Mouse (Mus musculus) stomach, embryonic 15.5 days (tissue): ENCODE data around the gene Olfr710. TPM values are rescaled to one million over a fixed set of nuclear protein-coding genes. Genes with fewer than 3 reads are reported as not detected.
"Not testable (repeated sequence)": the region's sequence is repeated elsewhere in the genome, so short reads cannot be mapped to it uniquely, and the experiment has no call there.

Experiments used
- ATAC-seq: fragments of 200-750 bp; cut with Nextera tagmentation; 2 replicates; pipeline ENCODE4 v1.8.0; 2017; ENCODE audit warnings: low read depth, moderate number of reproducible peaks, moderate TSS enrichment; ENCODE audit not compliant: insufficient read depth, low FRiP score
- H3K27ac ChIP-seq: fragments of 300-500 bp; sonication (generic); 2 replicates; pipeline ENCODE4 v1.5.1; 2015; ENCODE audit warnings: mild to moderate bottlenecking, inconsistent platforms
- H3K27me3 ChIP-seq: fragments of 300-500 bp; sonication (generic); replicated peaks from 2 replicates; pipeline ENCODE4 v1.6.1; 2015; ENCODE audit warnings: inconsistent platforms
- H3K36me3 ChIP-seq: fragments of 300-500 bp; sonication (generic); 2 replicates; pipeline ENCODE4 v1.6.1; 2015; ENCODE audit warnings: inconsistent platforms
- H3K4me1 ChIP-seq: fragments of 300-500 bp; sonication (generic); 2 replicates; pipeline ENCODE4 v1.6.1; 2015; ENCODE audit warnings: inconsistent platforms
- H3K4me2 ChIP-seq: fragments of 300-500 bp; sonication (generic); 2 replicates; pipeline ENCODE4 v1.6.1; 2015; ENCODE audit warnings: mild to moderate bottlenecking, inconsistent platforms
- H3K4me3 ChIP-seq: fragments of 300-500 bp; sonication (generic); replicated peaks from 2 replicates; pipeline ENCODE4 v1.5.1; 2015; ENCODE audit warnings: inconsistent platforms
- H3K9ac ChIP-seq: fragments of 300-500 bp; sonication (generic); 2 replicates; pipeline ENCODE4 v1.6.1; 2015; ENCODE audit warnings: inconsistent platforms
- H3K9me3 ChIP-seq: fragments of 300-500 bp; sonication (generic); 2 replicates; pipeline ENCODE4 v1.6.1; 2016; ENCODE audit warnings: inconsistent platforms
- WGBS: fragments of 180-500 bp; shearing (Covaris S2); methylation state at CpG from one replicate; pipeline ENCODE4 v1.1.7; 2015; 5-methylcytosine and 5-hydroxymethylcytosine counted together
- polyA plus RNA-seq: library from polyadenylated mRNA; unstranded; fragments of >200 nt; fragmentation: Nextera tagmentation; extraction: Ambion mirVana; gene quantifications from 2 replicates; pipeline ENCODE4 v1.2.1, GENCODE M21; 2015

Olfr710 gene
- polyA plus RNA-seq = not detected in 2 replicates

DNA sequence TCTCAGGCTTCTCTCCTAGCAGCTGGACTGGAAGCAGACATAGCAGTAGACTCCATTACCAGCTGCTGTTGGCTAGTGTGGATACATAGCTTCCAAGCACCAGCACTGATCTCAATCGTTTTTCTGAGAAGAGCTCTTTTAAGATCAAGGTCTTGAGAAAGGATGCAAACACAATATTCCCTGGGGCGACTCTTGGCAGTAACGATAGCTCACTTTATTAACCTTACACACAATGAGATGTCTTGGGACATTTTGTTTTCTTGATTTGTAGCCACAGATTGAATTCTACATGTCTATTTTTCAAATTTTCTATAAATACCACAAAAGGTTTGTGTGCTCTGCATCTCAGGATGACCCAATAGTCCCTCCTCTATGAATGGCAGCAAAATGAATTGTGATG is at the start of gene Olfr710:
Gene Olfr710, minus strand, starts transcription at position 101 of the 400 bp plus-strand sequence.
- Histone ChIP-seq H3K4me1 (no peaks in the 10 kb centered on the region), H3K36me3 (no peaks in the 10 kb centered on the region), H3K9me3 (no peaks in the 10 kb centered on the region), H3K4me3 (no peak within 1 kb of the TSS), H3K4me2 (no peak within 1 kb of the TSS), H3K9ac (no peak within 1 kb of the TSS), H3K27me3 (no peaks in the 10 kb centered on the region), H3K27ac (no peak within 1 kb of the TSS)
- ATAC-seq = no peak
- 74% methylated on average over 3 of the region's 3 CpGs for WGBS

DNA sequence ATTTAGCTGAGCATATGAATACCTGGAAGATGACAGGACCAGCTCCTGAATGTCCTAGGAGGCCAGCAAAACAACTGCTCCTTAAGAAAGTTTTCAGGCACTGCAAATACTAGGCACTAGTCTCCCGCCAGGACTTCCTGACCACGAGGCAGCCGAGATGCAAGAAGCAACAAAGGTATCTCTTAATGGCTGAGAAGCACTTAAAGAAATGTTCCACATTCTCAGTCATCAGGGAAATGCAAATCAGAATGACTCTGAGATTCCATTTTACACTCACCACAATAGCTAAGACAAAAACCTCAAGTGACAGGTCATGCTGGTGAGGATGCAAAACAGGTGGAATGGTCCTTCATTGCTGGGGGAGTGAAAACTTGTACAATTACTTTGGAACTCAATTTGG is 37.1 kb upstream of the Olfr710 start:
- Histone ChIP-seq H3K36me3 (no peaks in the 10 kb centered on the region), H3K4me3 (no peak overlapping the region), H3K4me2 (no peak overlapping the region), H3K9me3 (no peaks in the 10 kb centered on the region), H3K27ac (no peak overlapping the region), H3K4me1 (no peaks in the 10 kb centered on the region), H3K27me3 (no peaks in the 10 kb centered on the region), H3K9ac (no peak overlapping the region)
- WGBS = 86% methylated on average over 3 of the region's 3 CpGs
- ATAC-seq = no peak

DNA sequence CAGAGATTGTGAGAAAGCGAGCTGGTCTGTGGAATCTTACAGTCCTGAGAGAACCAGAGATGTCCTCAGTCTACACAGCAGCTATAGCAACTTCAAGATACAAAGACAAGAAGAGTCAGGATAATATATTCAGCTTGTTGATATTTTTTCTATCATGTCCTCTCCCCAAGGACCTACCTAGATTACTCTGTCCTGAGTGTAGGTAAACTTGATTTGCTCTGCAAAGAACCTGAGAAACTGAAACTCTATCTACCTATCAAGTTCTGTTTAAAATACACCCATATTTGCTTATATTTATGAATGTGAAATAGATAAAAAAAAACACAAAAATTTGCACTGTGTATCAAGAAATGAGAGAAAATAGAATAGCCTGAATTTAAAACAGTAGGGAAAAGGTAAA is 27.2 kb upstream of the Olfr710 start, which contains the start of gene Olfr711:
Gene Olfr711, minus strand, starts transcription at position 101 of the 400 bp plus-strand sequence.
- Histone ChIP-seq H3K27ac (no peak within 1 kb of the TSS), H3K4me3 (no peak within 1 kb of the TSS), H3K27me3 (no peaks in the 10 kb centered on the region), H3K9ac (no peak within 1 kb of the TSS), H3K4me1 (no peaks in the 10 kb centered on the region), H3K36me3 (no peaks in the 10 kb centered on the region), H3K9me3 (no peaks in the 10 kb centered on the region), H3K4me2 (no peak within 1 kb of the TSS)
- ATAC-seq = no peak
- 50% methylated on average over 1 of the region's 1 CpGs for WGBS

DNA sequence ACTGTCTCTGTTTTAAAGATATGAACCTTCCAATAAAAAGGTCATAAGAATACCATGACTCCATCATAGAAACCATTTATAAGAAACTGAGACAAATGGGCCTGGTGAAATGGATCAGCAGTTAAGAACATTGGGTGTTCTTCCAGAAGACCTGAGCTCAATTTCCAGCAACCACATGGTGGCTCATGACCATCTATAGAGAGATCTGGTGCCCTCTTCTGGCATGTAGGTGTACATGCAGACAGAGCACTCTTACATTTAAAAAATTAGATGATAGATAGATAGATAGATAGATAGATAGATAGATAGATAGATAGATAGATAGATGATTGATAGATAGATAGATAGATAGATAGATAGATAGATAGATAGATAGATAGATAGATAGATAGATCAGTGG is 19.4 kb upstream of the Olfr710 start:
- H3K27me3 ChIP-seq, H3K36me3 ChIP-seq, H3K4me1 ChIP-seq, H3K9me3 ChIP-seq, H3K4me2 ChIP-seq, H3K27ac ChIP-seq, H3K9ac ChIP-seq, H3K4me3 ChIP-seq, ATAC-seq: not testable (repeated sequence)

DNA sequence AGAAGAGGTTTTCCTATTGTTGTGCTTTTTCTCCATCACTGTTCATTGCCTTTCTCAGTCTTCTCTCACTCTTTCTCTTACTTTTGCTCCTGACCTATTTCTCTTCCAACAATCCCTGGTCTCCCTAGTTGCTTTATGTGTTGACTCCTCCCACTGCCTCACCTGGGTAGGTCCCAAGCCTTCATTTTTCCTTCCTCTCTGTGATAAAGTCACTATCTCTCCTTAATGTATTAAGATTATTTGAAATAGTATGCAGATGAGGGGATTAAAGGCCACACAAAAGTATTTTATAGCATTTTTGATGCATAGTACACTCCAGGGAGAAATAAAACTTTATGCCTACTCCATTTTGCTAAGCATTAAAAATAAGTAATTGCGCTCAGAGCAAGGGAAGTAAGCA is 15.7 kb upstream of the Olfr710 start, which contains the start of gene Olfr6:
Gene Olfr6, minus strand, starts transcription at position 101 of the 400 bp plus-strand sequence.
- no peaks in the 10 kb centered on the region for H3K27me3 ChIP-seq
- H3K36me3 ChIP-seq = no peaks in the 10 kb centered on the region
- no peak within 1 kb of the TSS for H3K27ac ChIP-seq
- no peak within 1 kb of the TSS for H3K9ac ChIP-seq
- no peak within 1 kb of the TSS for H3K4me3 ChIP-seq
- no peak within 1 kb of the TSS for H3K4me2 ChIP-seq
- no peak for ATAC-seq
- WGBS = 76% methylated on average over 1 of the region's 1 CpGs
- H3K9me3 ChIP-seq = no peaks in the 10 kb centered on the region
- H3K4me1 ChIP-seq = no peaks in the 10 kb centered on the region

DNA sequence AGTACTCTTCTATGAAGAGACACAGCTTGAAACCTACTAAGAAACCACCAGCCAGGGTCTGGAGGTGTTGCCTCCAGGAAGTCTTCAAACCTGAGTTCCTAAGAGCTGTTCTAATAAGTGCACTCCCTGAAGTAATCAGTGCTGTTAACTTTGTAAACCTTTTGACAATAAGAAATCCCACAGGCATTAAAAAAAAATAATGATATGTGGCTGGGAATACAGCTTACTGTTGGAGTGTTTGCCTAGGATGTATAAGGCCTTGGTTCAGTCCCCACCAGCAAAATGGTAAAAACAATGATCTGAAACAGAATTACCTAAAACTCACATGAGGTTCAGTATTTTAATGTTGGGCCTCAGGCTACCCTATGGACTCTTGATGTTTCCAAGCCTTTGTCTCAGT is 16.0 kb downstream of the Olfr710 start, which contains the start of gene Olfr709-ps1:
Gene Olfr709-ps1, minus strand, starts transcription at position 101 of the 400 bp plus-strand sequence.
- H3K27me3 ChIP-seq = no peaks in the 10 kb centered on the region
- H3K27ac ChIP-seq = no peak within 1 kb of the TSS
- no peak within 1 kb of the TSS for H3K9ac ChIP-seq
- H3K36me3 ChIP-seq = no peaks in the 10 kb centered on the region
- no peaks in the 10 kb centered on the region for H3K4me1 ChIP-seq
- no peaks in the 10 kb centered on the region for H3K9me3 ChIP-seq
- H3K4me3 ChIP-seq = no peak within 1 kb of the TSS
- ATAC-seq = no peak
- H3K4me2 ChIP-seq = no peak within 1 kb of the TSS

DNA sequence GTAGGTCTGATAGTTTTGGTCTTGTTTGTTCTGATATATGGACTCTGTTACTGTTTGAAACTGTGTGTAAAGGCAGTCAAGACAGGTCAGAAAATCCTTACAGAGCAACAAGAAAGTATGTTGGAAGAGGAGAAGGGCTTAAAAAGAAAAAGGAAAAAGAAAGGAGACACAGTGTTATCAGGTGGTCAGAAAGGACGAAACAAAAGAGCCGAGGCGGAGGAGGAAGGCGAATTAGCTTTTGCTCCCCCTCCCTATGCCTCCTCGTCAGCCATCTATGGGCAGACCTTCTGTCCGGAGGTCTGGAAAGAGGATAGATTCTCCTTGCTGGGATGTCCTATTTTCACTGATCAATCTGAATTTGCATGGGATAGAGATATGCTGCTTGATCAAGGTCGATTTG is 27.2 kb downstream of the Olfr710 start:
- H3K9ac ChIP-seq, H3K27me3 ChIP-seq, H3K27ac ChIP-seq, H3K36me3 ChIP-seq, H3K4me3 ChIP-seq, H3K9me3 ChIP-seq, H3K4me2 ChIP-seq, H3K4me1 ChIP-seq, ATAC-seq: not testable (repeated sequence)
- WGBS = 87% methylated on average over 7 of the region's 7 CpGs

DNA sequence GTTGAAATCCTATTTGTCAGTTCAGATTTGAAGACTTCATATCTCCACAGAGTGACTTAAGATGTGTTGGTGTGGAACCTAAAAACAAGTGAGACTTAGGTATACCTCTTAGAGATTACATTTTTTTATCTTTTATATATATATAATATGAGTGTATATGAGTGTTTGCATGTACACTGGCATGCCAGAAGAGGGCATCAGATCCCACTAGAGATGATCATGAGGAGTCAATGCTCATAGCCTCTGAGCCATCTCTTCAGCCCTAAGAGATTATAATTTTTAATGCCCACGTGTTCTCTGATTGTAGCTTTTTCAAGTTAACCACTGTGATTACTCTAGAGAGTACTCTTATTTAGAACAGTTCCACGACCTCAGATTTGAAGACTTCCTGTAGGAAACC is 40.4 kb downstream of the Olfr710 start, which contains the start of gene Olfr1532-ps1:
Gene Olfr1532-ps1, plus strand, starts transcription at position 326 of the 400 bp plus-strand sequence.
- Histone ChIP-seq H3K4me3 (no peak within 1 kb of the TSS), H3K4me2 (no peak within 1 kb of the TSS), H3K4me1 (no peaks in the 10 kb centered on the region), H3K9me3 (no peaks in the 10 kb centered on the region), H3K27me3 (no peaks in the 10 kb centered on the region), H3K27ac (no peak within 1 kb of the TSS), H3K36me3 (no peaks in the 10 kb centered on the region), H3K9ac (no peak within 1 kb of the TSS)
- no peak for ATAC-seq
- WGBS = 65% methylated on average over 2 of the region's 2 CpGs

DNA sequence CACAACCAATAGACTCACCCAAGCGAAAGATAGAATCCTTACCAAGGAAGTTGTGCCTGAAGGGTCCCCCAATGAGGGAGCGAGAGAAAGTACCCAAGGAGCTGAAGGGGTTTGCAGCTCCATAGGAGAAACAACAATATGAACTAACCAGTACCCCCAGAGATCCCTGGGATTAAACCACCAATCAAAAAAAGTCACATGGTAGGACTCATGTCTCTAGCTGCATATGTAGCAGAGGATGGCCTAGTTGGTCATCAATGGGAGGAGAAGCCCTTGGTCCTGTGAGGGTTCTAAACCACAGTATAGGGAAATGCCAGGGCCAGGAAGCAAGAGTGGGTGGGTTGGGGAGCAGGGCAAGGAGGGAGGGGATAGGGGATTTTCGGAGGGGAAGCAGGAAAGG is 47.0 kb downstream of the Olfr710 start, which contains the start of gene Olfr707:
Gene Olfr707, minus strand, starts transcription at position 101 of the 400 bp plus-strand sequence.
- 72% methylated on average over 3 of the region's 3 CpGs for WGBS
- not testable (repeated sequence) for ATAC-seq, H3K36me3 ChIP-seq, H3K4me2 ChIP-seq, H3K27ac ChIP-seq, H3K9ac ChIP-seq, H3K4me1 ChIP-seq, H3K4me3 ChIP-seq, H3K27me3 ChIP-seq, H3K9me3 ChIP-seq

Other genes with a start within 250 kb of the Olfr710 start
- not detected in 2 replicates for gene Olfr695, start 231.9 kb downstream of the Olfr710 start, polyA plus RNA-seq
- gene Olfr697, start 205.9 kb downstream of the Olfr710 start, polyA plus RNA-seq = not detected in 2 replicates
- not detected in 2 replicates for gene Olfr698, start 192.9 kb downstream of the Olfr710 start, polyA plus RNA-seq
- gene Olfr699, start 155.1 kb downstream of the Olfr710 start, polyA plus RNA-seq = not detected in 2 replicates
- gene Olfr700, start 139.5 kb downstream of the Olfr710 start, polyA plus RNA-seq = not detected in 2 replicates
- not detected in 2 replicates for gene Olfr701, start 134.2 kb downstream of the Olfr710 start, polyA plus RNA-seq
- not detected in 2 replicates for gene Olfr702, start 114.4 kb downstream of the Olfr710 start, polyA plus RNA-seq
- not detected in 2 replicates for gene Olfr703, start 105.0 kb downstream of the Olfr710 start, polyA plus RNA-seq
- not detected in 2 replicates for gene Olfr704, start 85.1 kb downstream of the Olfr710 start, polyA plus RNA-seq
- gene Olfr705, start 71.4 kb downstream of the Olfr710 start, polyA plus RNA-seq = not detected in 2 replicates
- gene Olfr706, start 60.1 kb downstream of the Olfr710 start, polyA plus RNA-seq = not detected in 2 replicates
- not detected in 2 replicates for gene Olfr707, start 47.1 kb downstream of the Olfr710 start, polyA plus RNA-seq
- not detected in 2 replicates for gene Olfr1532-ps1, start 40.3 kb downstream of the Olfr710 start, polyA plus RNA-seq
- not detected in 2 replicates for gene Olfr709-ps1, start 16.1 kb downstream of the Olfr710 start, polyA plus RNA-seq
- not detected in 2 replicates for gene Olfr6, start 15.6 kb upstream of the Olfr710 start, polyA plus RNA-seq
- gene Olfr711, start 27.1 kb upstream of the Olfr710 start, polyA plus RNA-seq = not detected in 2 replicates
- not detected in 2 replicates for gene Olfr2, start 57.8 kb upstream of the Olfr710 start, polyA plus RNA-seq
- gene Olfr713, start 82.9 kb upstream of the Olfr710 start, polyA plus RNA-seq = not detected in 2 replicates
- not detected in 2 replicates for gene Olfr714, start 122.7 kb upstream of the Olfr710 start, polyA plus RNA-seq
- gene Olfr17, start 144.9 kb upstream of the Olfr710 start, polyA plus RNA-seq = not detected in 2 replicates
- not detected in 2 replicates for gene Olfr715b, start 162.1 kb upstream of the Olfr710 start, polyA plus RNA-seq
- gene Olfr715, start 182.8 kb upstream of the Olfr710 start, polyA plus RNA-seq = not detected in 2 replicates
- not detected in 2 replicates for gene Olfr716, start 190.0 kb upstream of the Olfr710 start, polyA plus RNA-seq
- not detected in 2 replicates for gene Nlrp14, start 218.7 kb upstream of the Olfr710 start, polyA plus RNA-seq